Mouse (Mus musculus) gonadal fat pad, adult 2 months (tissue): Measurements from ENCODE around the gene Mpped1. TPM values are rescaled to one million over a fixed set of nuclear protein-coding genes. Genes with fewer than 3 reads are reported as not detected.
A peak's percentile ranks its signal among the peaks of the same experiment; 100 is the strongest.

Experiments used
- DNase-seq: peaks from one replicate; pipeline ENCODE4 v3.0.0-alpha.2; 2012; ENCODE audit warnings: low read depth
- polyA plus RNA-seq: library from polyadenylated mRNA; depleted of rRNA; stranded (reverse); fragments of >200 nt; gene quantifications from 2 replicates; pipeline ENCODE4 v1.2.3, GENCODE M21; 2012; rRNA removed

The Mpped1 gene
- polyA plus RNA-seq, 1 experiment = 0.18 TPM

DNA sequence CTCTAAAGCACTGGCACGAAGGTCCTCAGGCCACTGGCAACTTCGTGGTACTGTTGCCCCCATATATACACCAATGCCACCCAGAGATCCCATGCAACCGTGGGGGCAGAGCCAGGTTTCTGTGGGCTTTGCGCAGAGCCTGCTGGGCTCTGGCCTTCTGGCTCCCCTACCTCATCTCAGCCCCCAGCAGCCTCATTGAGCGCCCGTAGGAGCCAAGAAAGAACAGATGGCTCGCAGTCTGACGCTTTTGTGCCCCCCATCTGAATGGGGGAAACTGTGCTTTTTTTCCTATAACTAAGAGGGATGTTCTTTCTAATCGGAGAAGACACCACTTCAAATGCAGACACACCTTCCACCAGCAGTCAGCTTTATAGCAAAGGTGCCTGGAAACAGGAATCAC, 105.0 kb downstream of the Mpped1 start:
- DNase-seq = no peak

- no peak for DNase-seq
These were observed 113.6 kb downstream of the Mpped1 start for GRCm38 (mm10) chr15:83892871-83893270.

DNA sequence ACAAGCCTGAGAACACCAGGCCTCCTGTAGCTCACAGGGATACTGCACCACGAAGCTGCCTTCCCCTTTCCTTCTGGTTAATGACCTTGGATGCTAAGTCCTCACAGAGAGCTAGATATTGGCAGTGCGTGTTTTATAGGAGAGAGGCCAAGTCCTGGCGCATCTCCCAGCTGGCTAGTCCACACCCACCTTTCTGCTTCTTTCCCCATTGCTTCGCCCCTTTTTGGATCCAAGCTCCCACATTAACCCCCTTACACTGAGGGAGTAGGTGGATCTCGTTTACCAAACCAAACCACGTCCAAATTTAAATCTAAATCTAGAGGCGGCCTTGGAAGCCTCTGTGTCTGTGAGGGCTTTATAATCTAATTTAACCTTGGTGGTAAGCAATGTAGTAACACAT, 115.0 kb downstream of the Mpped1 start:
- no peak for DNase-seq

DNA sequence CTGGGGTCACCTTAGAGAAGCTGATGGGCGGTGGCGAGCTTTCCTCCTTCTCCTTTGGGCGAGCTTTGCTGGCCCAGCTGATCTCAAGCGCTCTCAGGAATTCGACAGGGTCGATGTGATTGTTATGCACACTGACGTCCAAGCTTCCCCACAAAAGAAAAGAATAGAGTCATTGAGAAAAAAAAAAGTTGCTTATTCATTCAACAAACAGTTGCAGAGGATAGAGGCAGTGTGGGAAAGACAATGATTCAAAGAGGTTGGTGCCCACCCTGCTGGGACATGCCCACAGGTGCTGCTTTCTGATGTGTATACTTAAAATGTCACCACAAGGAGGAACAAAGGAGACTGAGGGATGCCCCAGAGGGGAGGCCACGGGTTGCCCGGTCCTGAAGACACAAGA, 116.7 kb downstream of the Mpped1 start:
- DNase-seq = no peak

DNA sequence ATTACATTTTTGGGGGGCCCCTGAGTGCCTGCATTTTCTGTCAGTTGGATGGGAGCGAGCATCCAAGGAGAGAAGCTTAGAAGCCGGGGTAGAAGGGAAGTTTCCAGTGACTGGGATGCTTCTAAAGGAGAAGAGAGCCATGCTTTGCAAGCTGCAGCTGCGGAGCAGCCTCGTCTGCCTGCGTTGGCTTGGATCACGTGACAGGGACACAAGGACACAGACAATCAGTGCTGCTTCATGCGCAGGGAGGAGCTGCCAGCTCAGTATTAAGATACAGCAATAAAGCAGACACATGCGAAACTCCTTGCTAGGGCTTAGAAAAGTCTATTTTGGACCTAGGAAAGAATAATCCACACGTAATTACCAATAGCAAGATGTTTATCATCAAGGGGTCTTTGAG, 118.0 kb downstream of the Mpped1 start:
- no peak for DNase-seq

DNA sequence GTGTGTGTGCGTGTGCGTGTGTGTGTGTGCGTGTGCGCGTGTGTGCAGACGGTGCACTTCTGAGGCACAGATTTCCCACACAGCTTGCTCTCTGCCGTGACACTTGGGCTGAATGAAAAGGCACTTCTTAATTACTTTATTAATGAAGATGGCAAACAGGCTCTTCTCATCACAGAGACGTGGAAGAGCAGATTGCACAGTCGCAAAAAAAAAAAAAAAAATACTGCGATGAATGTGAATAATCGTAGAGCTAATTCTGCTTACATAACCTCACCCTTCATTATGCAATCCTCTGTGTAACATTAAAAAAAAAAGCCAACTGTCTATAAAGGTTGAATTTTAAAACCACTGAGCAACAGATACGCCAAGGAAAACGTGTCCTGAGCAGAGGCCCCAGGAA, 127.2 kb downstream of the Mpped1 start:
- DNase-seq = peak; percentile 9

Other genes starting within 250 kb of the Mpped1 start
- gene Tspo, start 215.9 kb upstream of the Mpped1 start, polyA plus RNA-seq = 493 and 738 TPM in 2 replicates
- gene Mcat, start 215.7 kb upstream of the Mpped1 start, polyA plus RNA-seq = 27.0 and 31.7 TPM in 2 replicates
- 20.0 and 20.1 TPM in 2 replicates for gene Ttll12, start 184.3 kb upstream of the Mpped1 start, polyA plus RNA-seq
- 13.9 and 37.2 TPM in 2 replicates for gene Scube1, start 54.4 kb upstream of the Mpped1 start, polyA plus RNA-seq